Mouse (Mus musculus) mesoderm, embryonic 11.5 days (tissue): ENCODE measurements around the gene Gm10073.

Experiments used
- DNase-seq: peaks from one replicate; pipeline ENCODE4 v3.0.0-alpha.2; 2012; ENCODE audit warnings: low read depth, low spot score

Gene Gm10073

DNA sequence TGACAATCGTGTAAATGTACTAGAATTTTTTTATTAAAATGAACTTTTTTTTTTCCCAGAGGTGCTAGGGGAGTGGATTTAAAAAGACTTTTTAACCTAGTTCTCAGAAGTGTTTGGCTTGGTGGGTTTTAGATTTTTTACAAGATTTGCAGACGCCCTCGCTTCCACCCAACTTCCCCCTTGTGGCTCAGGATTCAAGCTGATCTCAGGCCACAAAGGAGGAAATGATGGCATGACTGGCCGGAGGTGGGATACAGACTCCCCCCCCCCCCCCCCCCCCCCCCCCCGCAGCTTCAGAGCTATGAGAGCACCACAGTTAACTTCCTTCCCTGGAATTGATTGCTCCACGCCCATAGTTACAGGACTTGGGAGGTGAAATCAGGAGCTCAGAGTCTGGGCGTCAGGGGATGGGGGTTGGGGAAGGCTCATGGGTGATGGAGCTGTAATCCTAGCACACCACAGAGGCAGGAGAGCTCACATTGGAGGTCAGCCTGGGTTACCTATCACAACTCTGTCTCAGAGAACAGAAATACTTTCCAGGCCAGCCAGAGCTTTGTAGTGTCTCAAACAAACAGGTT lies 17.1 kb downstream of the Gm10073 start:
- DNase-seq, result no peak

DNA sequence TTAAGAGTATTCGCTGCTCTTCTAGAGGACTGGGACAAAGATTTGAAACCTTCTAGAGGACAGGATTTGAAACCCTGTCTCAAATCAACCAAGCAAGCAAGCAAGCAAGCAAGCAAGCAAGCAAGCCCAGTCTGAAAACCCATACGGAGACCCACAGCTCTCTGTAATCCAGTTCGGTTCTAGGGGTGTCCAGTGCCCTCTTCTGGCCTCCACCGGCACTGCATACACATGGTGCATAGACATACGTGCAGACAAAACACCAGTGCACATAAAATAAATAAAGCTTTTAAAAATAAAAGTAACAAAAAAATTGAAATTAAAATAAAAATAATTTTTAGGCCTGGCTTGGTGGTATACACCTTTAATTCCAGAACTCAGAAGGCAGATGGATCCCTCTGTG lies 19.2 kb downstream of the Gm10073 start:
- no peak for DNase-seq

DNA sequence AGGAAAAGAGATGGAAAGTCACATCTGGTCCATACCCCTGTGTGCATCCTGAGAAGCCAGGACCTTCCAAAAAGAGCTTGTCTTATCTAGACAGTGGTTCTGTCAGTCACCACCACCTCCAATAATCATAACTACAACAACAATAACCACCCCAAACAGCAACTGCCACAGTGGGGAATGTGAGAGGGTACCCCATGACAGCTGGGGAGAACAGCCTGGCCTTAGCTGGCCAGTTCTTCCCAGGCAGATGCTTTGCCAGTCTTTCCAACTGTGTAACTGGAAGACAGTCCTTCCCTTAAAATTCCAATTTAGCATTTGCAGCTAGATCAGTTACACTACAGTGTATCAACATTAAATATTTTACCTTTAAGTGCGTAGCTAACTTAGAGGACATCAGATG lies 22.4 kb downstream of the Gm10073 start:
- no peak for DNase-seq

DNA sequence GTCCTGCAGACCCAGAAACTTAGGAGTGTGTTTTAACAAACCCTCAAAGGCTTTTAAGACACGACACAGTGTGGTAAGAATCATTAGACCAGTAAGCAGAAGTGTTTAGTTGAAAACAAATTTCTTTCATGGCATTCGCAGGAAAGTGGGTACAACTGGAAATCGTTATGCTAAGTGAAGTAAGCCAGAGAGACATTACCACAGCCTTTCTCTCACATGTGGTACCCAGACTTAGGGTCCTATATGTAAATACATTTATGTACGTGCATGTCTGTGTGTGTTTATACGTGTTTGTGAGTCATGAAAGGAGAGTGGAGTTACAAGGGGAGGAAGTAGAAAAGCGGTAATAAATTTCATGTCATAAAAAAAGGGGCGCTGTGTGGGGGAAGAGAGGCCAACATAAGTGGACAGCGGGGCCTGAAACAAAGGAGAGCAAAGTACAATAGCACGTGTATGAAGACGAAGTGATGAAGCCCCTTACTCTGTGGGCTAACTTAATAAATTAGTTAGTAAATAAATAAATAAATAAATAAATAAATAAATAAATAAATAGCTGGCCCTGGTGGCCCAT lies 24.8 kb downstream of the Gm10073 start:
- no peak for DNase-seq

DNA sequence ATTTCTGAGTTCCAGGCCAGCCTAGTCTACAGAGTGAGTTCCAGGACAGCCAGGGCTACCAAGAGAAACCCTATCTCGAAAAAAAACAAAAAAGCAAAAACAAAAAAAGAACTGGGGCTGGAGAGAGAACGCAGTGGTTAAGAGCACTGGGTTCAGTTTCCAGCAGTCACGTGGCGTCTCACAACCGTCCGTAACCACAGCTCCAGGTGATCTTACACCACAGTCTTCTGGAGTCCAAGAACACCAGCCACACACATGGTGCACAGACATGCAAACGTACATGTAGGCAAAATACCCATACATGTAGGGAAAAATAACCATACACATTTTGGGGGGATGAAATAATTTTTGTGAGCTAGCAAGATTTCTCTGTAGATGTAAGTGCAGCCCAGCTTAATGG lies 26.5 kb downstream of the Gm10073 start:
- DNase-seq, result no peak

DNA sequence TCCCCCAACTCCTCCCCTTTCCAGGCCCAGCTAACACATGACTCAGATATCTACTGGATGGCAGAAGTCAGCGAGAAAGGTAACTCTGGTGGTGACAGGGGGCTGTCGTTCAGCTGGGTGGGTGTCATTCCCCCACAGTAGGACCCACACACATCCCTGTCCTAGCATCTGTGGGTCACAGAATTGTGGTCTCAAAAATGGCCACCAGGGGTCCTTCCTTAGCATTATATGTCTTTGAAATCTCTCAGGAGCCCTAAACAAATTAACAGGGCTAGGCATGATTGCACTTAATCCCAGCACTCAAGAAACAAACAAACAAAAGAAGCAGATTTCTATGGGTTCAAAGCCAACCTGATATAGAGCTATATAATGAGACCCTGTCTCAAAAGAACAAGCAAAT lies 28.1 kb downstream of the Gm10073 start:
- no peak for DNase-seq

DNA sequence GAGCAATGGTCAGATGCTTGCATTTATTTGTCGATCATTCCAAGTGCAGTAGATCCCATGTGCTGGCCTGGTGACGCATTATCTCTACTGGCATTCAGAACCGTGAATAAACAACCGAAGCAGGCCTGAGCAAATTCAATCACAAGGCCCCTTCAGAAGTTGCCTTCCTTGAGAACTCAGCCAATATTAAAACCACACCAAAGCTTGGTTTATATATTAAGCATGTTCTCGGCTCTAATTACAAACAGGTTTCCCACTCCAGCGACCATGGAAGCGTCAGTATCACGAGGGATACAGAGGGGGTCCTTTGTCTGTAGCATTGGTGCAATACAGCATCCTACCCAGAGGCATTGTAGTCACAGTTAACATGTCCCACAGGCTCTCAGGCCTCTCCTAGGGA lies 30.2 kb downstream of the Gm10073 start:
- DNase-seq, result no peak

DNA sequence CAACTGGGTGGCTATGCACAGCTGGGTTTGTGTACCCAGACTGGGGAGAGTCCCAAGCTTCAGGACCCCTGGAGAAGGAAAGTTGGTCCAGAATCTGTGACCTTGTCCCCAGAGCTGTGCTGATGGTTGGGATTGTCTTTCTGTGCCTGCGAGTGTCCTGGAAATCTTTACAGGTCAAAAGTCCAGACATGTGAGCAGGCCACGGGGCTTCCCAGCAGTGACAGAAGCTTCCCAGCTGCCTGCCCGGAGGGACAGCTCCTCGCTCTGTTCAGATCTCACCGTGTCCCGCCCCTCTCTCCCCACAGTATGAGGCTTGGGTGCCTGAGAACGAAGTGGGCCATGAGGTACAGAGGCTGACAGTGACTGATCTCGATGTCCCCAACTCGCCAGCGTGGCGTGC lies 32.3 kb downstream of the Gm10073 start:
- no peak for DNase-seq

DNA sequence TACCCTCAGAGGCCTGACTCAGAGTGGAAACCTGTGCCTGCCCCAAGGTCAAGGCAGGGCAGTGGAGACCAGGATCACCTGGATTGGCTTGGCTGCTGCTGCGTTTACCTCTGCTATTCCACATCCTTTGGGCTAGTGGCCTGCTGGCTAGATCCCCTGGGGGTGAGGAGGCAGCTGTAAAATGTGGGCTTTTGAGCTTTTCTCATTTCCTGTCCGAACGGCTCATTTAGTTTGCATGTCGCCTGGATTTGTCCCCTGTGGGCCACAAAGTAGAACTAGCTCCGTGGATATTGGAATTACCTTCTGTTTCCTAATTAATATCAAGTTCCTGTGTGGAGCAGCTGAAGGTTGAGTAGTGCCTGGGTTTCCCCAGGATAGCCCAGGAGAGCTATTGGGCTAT lies 34.1 kb downstream of the Gm10073 start:
- DNase-seq, result no peak

DNA sequence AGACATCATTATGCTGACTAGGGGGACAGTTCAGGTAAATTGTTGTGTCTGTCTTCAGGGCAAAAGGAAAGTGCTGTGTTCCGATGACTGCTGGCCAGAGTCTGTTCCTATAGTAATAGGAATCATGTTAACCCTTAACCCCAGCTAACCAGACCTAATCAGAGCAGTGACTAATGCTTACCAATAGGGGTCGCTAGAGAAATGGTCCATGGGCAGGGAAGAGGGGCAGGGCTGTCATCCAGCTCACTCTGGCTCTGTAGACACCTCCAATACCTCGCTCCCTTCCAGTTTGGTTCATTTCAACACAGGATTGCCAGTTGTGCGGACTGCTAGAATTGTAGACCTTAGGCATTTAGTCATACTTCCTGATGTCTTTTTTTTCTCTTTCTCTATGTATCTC lies 37.8 kb downstream of the Gm10073 start:
- DNase-seq, result no peak

DNA sequence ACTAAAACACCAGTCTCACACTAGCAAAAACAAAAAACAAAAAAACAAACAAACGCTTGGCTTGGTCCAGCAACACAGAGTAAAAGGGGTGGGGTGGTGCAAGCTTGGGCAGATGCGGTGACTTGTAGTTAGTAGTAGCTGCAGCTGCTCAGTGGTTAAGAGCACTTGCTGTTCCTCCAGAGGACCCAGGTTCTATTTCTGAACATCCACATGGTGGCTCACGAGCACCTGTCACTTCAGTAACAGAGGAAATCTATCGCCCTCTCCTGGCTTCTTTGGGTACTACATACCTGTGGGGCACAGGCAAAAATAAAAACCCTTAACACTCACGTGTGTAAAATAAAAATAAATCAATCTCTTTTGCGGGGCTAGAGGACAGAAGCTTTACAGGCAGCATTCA lies 38.8 kb downstream of the Gm10073 start:
- DNase-seq, result peak; percentile 67

DNA sequence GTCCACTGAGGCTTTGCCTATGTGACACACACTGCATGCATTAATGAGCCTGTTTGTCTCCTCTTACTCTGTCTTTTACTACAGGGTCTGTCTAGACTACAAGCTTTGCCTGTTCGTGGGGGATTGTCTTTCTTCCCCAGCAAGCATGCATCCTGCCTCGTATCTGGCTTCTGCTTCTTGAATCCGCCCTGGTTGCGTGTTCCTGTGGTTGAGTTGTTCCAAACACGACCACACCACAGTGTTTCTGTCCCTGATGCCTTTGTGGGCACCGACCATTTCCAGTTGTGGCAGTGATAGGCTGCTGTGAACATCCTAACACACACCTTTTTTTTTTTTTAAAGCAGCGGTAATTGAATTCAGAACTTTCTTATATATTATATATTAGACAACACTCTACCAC lies 39.6 kb downstream of the Gm10073 start:
- no peak for DNase-seq

DNA sequence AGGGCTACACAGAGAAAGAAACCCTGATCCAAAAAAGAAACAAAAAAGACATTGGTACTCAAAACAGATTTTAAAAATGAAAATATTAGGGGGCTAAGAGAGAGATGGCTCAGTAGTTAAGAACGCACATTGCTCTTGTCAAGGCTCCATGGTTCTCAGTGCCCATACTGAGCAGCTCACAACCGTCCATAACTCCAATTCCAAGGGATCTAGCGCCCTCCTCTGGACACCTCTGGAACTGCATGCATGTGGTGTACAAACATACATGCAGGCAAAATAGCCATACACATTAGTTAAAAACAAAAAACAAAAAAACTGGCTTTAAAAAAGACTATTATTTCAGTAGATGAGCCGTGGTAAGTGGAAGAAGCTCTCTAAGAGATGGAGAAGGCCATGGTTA lies 42.7 kb downstream of the Gm10073 start:
- DNase-seq, result no peak

DNA sequence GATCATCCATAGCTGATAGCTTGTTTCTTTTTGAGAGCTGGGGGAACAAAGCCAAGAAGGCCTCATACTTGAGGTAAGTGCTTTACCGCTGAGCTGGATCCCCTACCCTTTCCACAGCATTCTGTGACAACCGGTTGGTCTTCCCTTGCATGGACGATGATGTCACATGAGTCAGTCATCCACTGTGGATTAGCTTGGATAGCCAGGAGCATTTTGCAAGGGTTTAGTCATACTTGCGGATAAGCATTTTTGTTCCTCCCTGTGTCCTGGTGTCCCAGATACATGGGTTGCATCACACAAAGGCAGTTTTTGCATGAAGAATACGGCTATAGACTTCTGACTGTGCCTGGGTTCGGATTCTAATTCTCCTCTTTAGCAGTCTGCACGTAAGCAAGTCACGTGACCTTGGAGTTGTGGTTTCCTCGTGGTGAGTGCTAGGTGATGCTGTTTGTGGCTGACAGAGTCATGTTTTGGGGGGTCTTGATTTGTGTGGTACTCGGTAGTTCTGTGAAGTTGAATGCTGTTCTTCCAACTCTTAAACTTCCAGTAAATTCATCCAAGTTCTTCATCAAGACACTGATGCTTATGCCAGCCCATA lies 43.3 kb downstream of the Gm10073 start:
- DNase-seq, result no peak

DNA sequence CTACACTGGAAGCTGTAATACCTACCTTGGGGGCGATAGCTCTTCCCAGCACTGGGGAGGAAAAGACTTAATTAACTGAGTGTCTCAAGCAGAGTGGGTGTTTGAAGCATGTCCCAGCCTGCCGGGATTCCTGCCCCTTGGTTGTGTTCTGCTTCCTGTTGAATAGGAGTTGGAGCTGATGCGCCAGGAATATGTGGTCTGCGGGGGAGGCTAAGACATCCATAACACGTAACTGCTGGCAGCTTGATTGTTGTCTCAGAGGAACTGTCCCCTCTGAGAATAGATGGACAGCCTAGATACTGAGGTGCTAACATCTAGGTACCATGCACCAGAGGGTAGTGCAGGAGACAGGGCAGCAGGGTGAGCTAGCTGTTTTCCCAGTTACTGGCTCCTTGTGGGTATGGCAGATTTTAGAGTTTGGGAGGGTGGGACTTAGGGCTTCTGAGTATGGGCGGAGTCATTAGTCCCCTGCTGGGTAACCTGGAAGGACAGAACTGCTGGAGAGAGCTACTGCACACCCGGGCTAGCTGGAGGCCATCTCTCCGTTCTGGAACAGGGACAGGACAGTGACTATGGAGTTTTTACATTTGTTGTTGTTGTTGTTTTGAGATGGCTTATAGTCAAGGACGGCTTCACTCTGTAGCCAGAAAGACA lies 44.5 kb downstream of the Gm10073 start:
- DNase-seq, result no peak

DNA sequence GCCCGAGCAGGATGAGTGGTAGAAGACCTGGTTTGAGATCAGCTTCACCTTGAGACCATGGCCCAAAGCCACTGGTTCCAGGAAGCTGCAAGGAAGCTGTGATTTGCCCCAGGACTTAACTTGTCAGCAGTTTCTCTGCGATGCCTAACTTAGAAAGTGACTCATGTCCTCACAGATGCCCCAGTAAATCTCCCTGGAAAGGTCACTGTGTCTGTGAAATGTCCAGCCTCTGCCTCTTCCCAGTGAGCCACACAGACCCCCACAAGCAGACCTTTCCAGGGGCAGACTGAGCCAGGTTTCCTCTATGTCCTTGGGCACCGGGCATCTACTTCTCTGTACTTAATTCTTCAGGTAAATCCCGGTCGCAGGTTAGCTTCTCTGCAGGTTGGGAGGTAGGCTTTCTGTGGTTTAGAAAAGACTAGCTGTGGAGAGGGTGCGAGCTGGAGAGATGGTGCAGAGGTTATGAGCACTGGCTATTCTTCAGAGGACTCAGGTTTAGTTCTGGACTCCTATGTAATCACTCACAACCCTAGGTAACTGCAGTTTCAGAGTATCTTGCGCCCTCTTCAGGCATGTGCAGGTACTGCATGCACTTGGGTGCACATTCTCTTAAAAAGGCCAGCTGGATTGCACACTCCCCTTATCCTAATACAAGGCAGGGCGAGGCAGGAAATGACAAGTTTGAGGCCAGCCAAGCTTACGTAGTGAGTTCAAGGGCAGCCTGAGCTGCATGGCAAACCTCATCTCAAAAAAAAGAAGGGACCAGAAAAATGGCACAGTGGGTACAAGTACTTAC lies 45.8 kb downstream of the Gm10073 start:
- no peak for DNase-seq

DNA sequence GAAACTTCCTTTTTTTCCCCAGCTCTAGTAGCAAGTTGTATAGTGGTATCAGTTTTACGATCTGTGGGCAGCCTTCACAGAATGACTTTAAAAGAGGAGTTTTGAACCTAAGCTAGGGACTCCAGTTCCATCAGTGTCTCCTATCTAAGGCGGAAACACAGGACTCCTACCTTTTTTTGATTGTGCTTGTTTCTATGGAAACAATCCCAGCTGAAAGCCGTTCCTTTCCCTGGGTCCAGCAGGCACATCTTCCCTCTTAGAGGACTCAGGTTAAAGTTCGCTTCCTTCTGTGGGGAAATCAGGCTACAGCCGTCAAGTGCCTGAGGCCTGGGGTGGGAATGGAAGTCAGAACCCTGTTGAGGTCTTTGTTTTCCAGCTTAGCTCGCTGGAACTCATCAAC lies 46.5 kb downstream of the Gm10073 start:
- DNase-seq, result no peak
